Mouse (Mus musculus) MEL (cell line): ENCODE results near the gene Dnase2b. TPM values are rescaled to one million over a fixed set of nuclear protein-coding genes. Genes with fewer than 3 reads are reported as not detected.

ENCODE experiments used
- DNase-seq: peaks from one replicate; pipeline ENCODE4 v3.0.0; 2011; ENCODE audit warnings: low read depth, low spot score
- H3K27ac ChIP-seq: 2 replicates; pipeline ENCODE4 v1.5.1; 2012; ENCODE audit warnings: low read depth, mild to moderate bottlenecking, control low read depth, low read length, moderate library complexity; ENCODE audit not compliant: control insufficient read depth
- H3K27me3 ChIP-seq, 2 experiments: fragments of 150-350 bp in 1 of 2; sonication (generic) in 1 of 2; 2 replicates each; pipeline ENCODE4 v1.6.1; 2012; ENCODE audit warnings: low read length in 2 of 2, mild to moderate bottlenecking in 2 of 2, improper control_type of control experiment in 1 of 2, moderate library complexity in 1 of 2; ENCODE audit not compliant: insufficient read depth in 2 of 2, control insufficient read depth in 1 of 2
- H3K36me3 ChIP-seq, 2 experiments: 2 replicates each; pipeline ENCODE4 v1.6.1; 2012 to 2014; ENCODE audit warnings: low read length in 2 of 2, improper control_type of control experiment in 1 of 2, inconsistent platforms in 1 of 2, mild to moderate bottlenecking in 1 of 2; ENCODE audit not compliant: insufficient read depth in 2 of 2, control insufficient read depth in 1 of 2
- H3K4me1 ChIP-seq, 2 experiments: fragments of 150-350 bp in 1 of 2; sonication (generic) in 1 of 2; 2 replicates each; pipeline ENCODE4 v1.6.1; 2012; ENCODE audit warnings: low read length in 2 of 2, improper control_type of control experiment in 1 of 2, mild to moderate bottlenecking in 1 of 2; ENCODE audit not compliant: insufficient read depth in 2 of 2, control insufficient read depth in 1 of 2
- H3K4me3 ChIP-seq, 2 experiments: fragments of 150-350 bp in 1 of 2; sonication (generic) in 1 of 2; 2 replicates each; pipeline ENCODE4 v1.5.1; 2012; ENCODE audit warnings: low read depth in 2 of 2, low read length in 2 of 2, mild to moderate bottlenecking in 2 of 2, moderate library complexity in 2 of 2, control low read depth in 1 of 2, improper control_type of control experiment in 1 of 2; ENCODE audit not compliant: control insufficient read depth in 1 of 2, insufficient read depth in 1 of 2
- H3K79me2 ChIP-seq: 2 replicates; pipeline ENCODE4 v1.6.1; 2012; ENCODE audit warnings: mild to moderate bottlenecking, low read length, moderate library complexity; ENCODE audit not compliant: control insufficient read depth, poor library complexity, insufficient read depth
- H3K9ac ChIP-seq: 2 replicates; pipeline ENCODE4 v1.6.1; 2012; ENCODE audit warnings: low read depth, mild to moderate bottlenecking, control low read depth, low read length, moderate library complexity; ENCODE audit not compliant: control insufficient read depth, poor library complexity, severe bottlenecking
- H3K9me3 ChIP-seq: fragments of 150-350 bp; sonication (generic); replicated peaks from 2 replicates; pipeline ENCODE4 v1.6.1; 2012; ENCODE audit warnings: mild to moderate bottlenecking, low read length, improper control_type of control experiment, moderate library complexity; ENCODE audit not compliant: insufficient read depth
- BHLHE40 ChIP-seq: IDR thresholded peaks from 2 replicates; pipeline ENCODE4 v1.6.1; 2012; ENCODE audit warnings: low read depth, mild to moderate bottlenecking, inconsistent platforms, low read length, improper control_type of control experiment, borderline replicate concordance
- CHD1 ChIP-seq: IDR thresholded peaks from 2 replicates; pipeline ENCODE4 v1.6.1; 2012; ENCODE audit warnings: low read depth, mild to moderate bottlenecking, inconsistent platforms, low read length, improper control_type of control experiment
- CHD2 ChIP-seq: IDR thresholded peaks from 2 replicates; pipeline ENCODE4 v1.6.1; 2011; ENCODE audit warnings: low read length, improper control_type of control experiment
- E2F4 ChIP-seq: IDR thresholded peaks from 2 replicates; pipeline ENCODE4 v1.6.1; 2011; ENCODE audit warnings: low read depth, low read length, improper control_type of control experiment, borderline replicate concordance
- ELF1 ChIP-seq: IDR thresholded peaks from 2 replicates; pipeline ENCODE4 v1.6.1; 2014; ENCODE audit warnings: low read depth, mild to moderate bottlenecking, inconsistent platforms, low read length, improper control_type of control experiment, moderate library complexity
- EP300 ChIP-seq, 2 experiments: IDR thresholded peaks; 2 replicates each; pipeline ENCODE4 v1.6.1; 2011; ENCODE audit warnings: improper control_type of control experiment in 2 of 2, low read length in 2 of 2, low read depth in 1 of 2, mild to moderate bottlenecking in 1 of 2
- ETS1 ChIP-seq: IDR thresholded peaks from 2 replicates; pipeline ENCODE4 v1.6.1; 2012; ENCODE audit warnings: low read depth, mild to moderate bottlenecking, inconsistent platforms, low read length, improper control_type of control experiment, moderate library complexity
- GABPA ChIP-seq: IDR thresholded peaks from 2 replicates; pipeline ENCODE4 v1.6.1; 2012; ENCODE audit warnings: low read depth, mild to moderate bottlenecking, inconsistent platforms, low read length, improper control_type of control experiment, moderate library complexity
- HCFC1 ChIP-seq: IDR thresholded peaks from 2 replicates; pipeline ENCODE4 v1.6.1; 2012; ENCODE audit warnings: low read depth, mild to moderate bottlenecking, inconsistent platforms, low read length, improper control_type of control experiment, moderate library complexity
- KAT2A ChIP-seq: conservative IDR thresholded peaks from 2 replicates; pipeline ENCODE4 v1.6.1; 2012; ENCODE audit warnings: low read depth, low read length, improper control_type of control experiment, inconsistent platforms
- MAX ChIP-seq: IDR thresholded peaks from 2 replicates; pipeline ENCODE4 v1.6.1; 2011; ENCODE audit warnings: low read length, improper control_type of control experiment
- MEF2A ChIP-seq: IDR thresholded peaks from 2 replicates; pipeline ENCODE4 v1.6.1; 2014; ENCODE audit warnings: low read depth, mild to moderate bottlenecking, inconsistent platforms, low read length, improper control_type of control experiment; ENCODE audit not compliant: poor library complexity, insufficient replicate concordance, severe bottlenecking; ENCODE audit errors: extremely low read depth
- MXI1 ChIP-seq: IDR thresholded peaks from 2 replicates; pipeline ENCODE4 v1.6.1; 2011; ENCODE audit warnings: mild to moderate bottlenecking, low read depth, low read length, improper control_type of control experiment
- NRF1 ChIP-seq: IDR thresholded peaks from 2 replicates; pipeline ENCODE4 v1.6.1; 2014; ENCODE audit warnings: low read depth, mild to moderate bottlenecking, inconsistent platforms, low read length, improper control_type of control experiment, moderate library complexity; ENCODE audit not compliant: poor library complexity, insufficient read depth, severe bottlenecking
- POLR2A ChIP-seq, 2 experiments: IDR thresholded peaks; 2 replicates each; pipeline ENCODE4 v1.6.1; 2011 to 2012; ENCODE audit warnings: low read length in 2 of 2, mild to moderate bottlenecking in 2 of 2, control low read depth in 1 of 2, improper control_type of control experiment in 1 of 2, low read depth in 1 of 2, moderate library complexity in 1 of 2; ENCODE audit not compliant: control insufficient read depth in 1 of 2, insufficient read depth in 1 of 2, poor library complexity in 1 of 2
- RAD21 ChIP-seq: IDR thresholded peaks from 2 replicates; pipeline ENCODE4 v1.6.1; 2011; ENCODE audit warnings: mild to moderate bottlenecking, low read depth, low read length, improper control_type of control experiment
- RCOR1 ChIP-seq: IDR thresholded peaks from 2 replicates; pipeline ENCODE4 v1.6.1; 2012; ENCODE audit warnings: low read depth, mild to moderate bottlenecking, inconsistent platforms, low read length, improper control_type of control experiment
- SIN3A ChIP-seq: IDR thresholded peaks from 2 replicates; pipeline ENCODE4 v1.6.1; 2012; ENCODE audit warnings: low read length, improper control_type of control experiment, inconsistent platforms
- SMC3 ChIP-seq: IDR thresholded peaks from 2 replicates; pipeline ENCODE4 v1.6.1; 2011; ENCODE audit warnings: low read depth, low read length, improper control_type of control experiment
- TAL1 ChIP-seq: IDR thresholded peaks from 2 replicates; pipeline ENCODE4 v1.6.1; 2012; ENCODE audit warnings: mild to moderate bottlenecking, inconsistent platforms, low read length, moderate library complexity, mixed read lengths
- TBP ChIP-seq: IDR thresholded peaks from 2 replicates; pipeline ENCODE4 v1.8.0; 2011; ENCODE audit warnings: low read depth, low read length, improper control_type of control experiment
- TCF12 ChIP-seq: IDR thresholded peaks from 2 replicates; pipeline ENCODE4 v1.6.1; 2014; ENCODE audit warnings: low read depth, mild to moderate bottlenecking, inconsistent platforms, low read length, improper control_type of control experiment, moderate library complexity
- UBTF ChIP-seq: IDR thresholded peaks from 2 replicates; pipeline ENCODE4 v1.6.1; 2012; ENCODE audit warnings: low read depth, mild to moderate bottlenecking, inconsistent platforms, low read length, improper control_type of control experiment, moderate library complexity, borderline replicate concordance; ENCODE audit not compliant: insufficient read depth
- ZC3H11A ChIP-seq: IDR thresholded peaks from 2 replicates; pipeline ENCODE4 v1.6.1; 2012; ENCODE audit warnings: low read depth, mild to moderate bottlenecking, inconsistent platforms, low read length, improper control_type of control experiment
- ZKSCAN1 ChIP-seq: IDR thresholded peaks from 2 replicates; pipeline ENCODE4 v1.6.1; 2012; ENCODE audit warnings: low read depth, mild to moderate bottlenecking, inconsistent platforms, low read length, improper control_type of control experiment, moderate library complexity
- ZMIZ1 ChIP-seq: IDR thresholded peaks from 2 replicates; pipeline ENCODE4 v1.6.1; 2012; ENCODE audit warnings: low read depth, mild to moderate bottlenecking, inconsistent platforms, low read length, improper control_type of control experiment, moderate library complexity
- ZNF384 ChIP-seq: IDR thresholded peaks from 2 replicates; pipeline ENCODE4 v1.6.1; 2012; ENCODE audit warnings: low read depth, mild to moderate bottlenecking, inconsistent platforms, low read length, improper control_type of control experiment
- polyA plus RNA-seq, 2 experiments: library from polyadenylated mRNA; stranded (reverse) in 1 of 2; unstranded in 1 of 2; fragments of >175 nt in 1 of 2; fragments of >200 nt in 1 of 2; gene quantifications; 2 replicates each; pipeline versions ENCODE4 v1.2.1 to v1.2.4; 2012; ENCODE audit warnings: low replicate concordance in 2 of 2, low read depth in 1 of 2; ENCODE audit not compliant: insufficient read length in 2 of 2, insufficient read depth in 1 of 2, missing spikeins in 1 of 2
- total RNA-seq: library from RNA; depleted of rRNA; stranded (reverse); fragments of 300-350 nt; gene quantifications from 2 replicates; pipeline ENCODE4 v1.2.3, GENCODE M21; 2012

The Dnase2b gene
- total and polyA plus RNA-seq, 3 experiments, result not detected

DNA sequence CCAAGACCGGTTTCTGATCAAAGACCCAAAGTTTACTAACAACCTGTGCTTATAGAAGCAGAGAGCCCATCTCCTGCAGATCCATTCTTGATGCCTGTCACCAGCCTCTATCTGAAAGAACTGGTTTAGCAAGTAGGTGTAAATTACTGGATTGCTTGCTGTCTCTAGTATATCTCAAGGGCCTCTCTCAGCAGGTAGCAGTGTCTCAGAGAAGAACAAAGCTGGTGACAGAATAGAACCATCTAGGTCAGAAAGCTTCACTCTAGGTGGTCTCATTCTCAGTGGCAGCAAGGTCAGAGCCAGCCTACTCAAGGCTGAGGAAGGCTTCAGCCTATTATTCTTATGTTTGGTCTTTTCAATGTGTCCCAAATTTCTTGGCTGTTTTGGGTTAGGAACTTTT lies 71.8 kb downstream of the Dnase2b start:
- Histone ChIP-seq H3K36me3 (no peaks in the 10 kb centered on the region), H3K27ac (no peak overlapping the region), H3K9ac (no peak overlapping the region), H3K79me2 (no peaks in the 10 kb centered on the region), H3K27me3 (peaks cover 3% of the 10 kb centered on the region in 2 experiments), H3K4me3 (no peak overlapping the region), H3K4me1 (no peaks in the 10 kb centered on the region), H3K9me3 (no peaks in the 10 kb centered on the region)
- no peak for DNase-seq
- TF ChIP-seq RAD21 (no peak), SIN3A (no peak), MEF2A (no peak), SMC3 (no peak), CHD1 (no peak), TCF12 (no peak), CHD2 (no peak), GABPA (no peak), BHLHE40 (no peak), ZNF384 (no peak), MXI1 (no peak), HCFC1 (no peak), E2F4 (no peak), KAT2A (no peak), MAX (no peak), ZKSCAN1 (no peak), TBP (no peak), TAL1 (no peak)

DNA sequence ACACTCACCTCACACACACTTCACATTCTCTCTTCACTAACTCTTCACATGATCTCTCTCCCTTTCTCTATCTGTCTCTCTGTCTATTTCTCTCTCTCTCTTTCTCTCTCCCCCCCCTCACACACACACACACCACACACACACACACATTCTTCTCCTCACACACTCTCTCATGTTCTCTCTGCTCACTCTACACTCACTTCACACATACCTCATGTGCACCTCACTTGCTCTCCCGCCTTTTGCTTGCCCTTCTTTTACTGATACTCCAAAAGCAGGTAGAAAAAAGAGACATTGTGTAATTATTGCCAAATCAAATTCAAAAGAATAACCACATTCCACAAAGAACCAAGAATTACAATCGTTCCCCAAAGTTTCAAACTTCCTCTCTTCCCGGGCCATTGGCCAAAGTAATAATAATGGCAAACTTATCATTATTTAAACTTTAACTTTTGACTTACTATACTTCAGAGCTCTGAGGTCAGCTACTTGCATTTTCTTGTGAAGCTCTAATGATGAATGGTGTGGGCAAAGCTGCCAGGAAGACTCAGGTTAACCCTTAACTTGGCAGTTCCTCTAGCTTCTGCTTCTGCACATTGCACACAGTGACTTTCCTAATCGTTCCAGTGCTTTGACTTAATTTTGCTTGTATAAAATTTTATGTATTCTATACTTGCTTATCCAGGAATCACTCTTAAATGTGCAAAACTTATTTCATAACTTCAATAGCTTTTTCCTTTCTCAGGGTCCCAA lies 74.7 kb downstream of the Dnase2b start:
- H3K4me1 ChIP-seq, result no peaks in the 10 kb centered on the region
- H3K9me3 ChIP-seq, result no peaks in the 10 kb centered on the region
- H3K27ac ChIP-seq, result no peak overlapping the region
- DNase-seq, result no peak
- peaks cover 0 to 3% of the 10 kb centered on the region in 2 experiments; a peak in 2 of 4 replicates for H3K27me3 ChIP-seq
- TF ChIP-seq UBTF (no peak), POLR2A (IDR thresholded peaks at IDR 0.05; ENCODE audit: control insufficient read depth in 1 of 2, insufficient read depth in 1 of 2, low read depth in 1 of 2, low read length in 2 of 2, poor library complexity in 1 of 2) (no peak), RCOR1 (no peak), TAL1 (no peak), CHD1 (no peak), ZC3H11A (no peak), ELF1 (no peak), NRF1 (no peak), MEF2A (no peak), ETS1 (no peak), EP300 (IDR thresholded peaks at IDR 0.05; ENCODE audit: low read depth in 1 of 2, low read length in 2 of 2) (no peak), BHLHE40 (no peak), GABPA (no peak), MXI1 (no peak), ZMIZ1 (no peak)
- TF ChIP-seq, all 39 proteins: peak for 0
- no peak overlapping the region for H3K9ac ChIP-seq
- no peaks in the 10 kb centered on the region for H3K79me2 ChIP-seq
- H3K36me3 ChIP-seq, result no peaks in the 10 kb centered on the region
- H3K4me3 ChIP-seq, result no peak overlapping the region
